8 mouse cellular contexts compared by ENCODE assay signal in genomic region chr17:31058745-31059085, GRCm38 (mm10). TPM values are rescaled to one million over a fixed set of nuclear protein-coding genes. Genes with fewer than 3 reads are reported as not detected.
A peak's percentile ranks its signal among the peaks of the same experiment; 100 is the strongest.
DNase-seq lines count a peak whose midpoint lies in the region; ATAC-seq and TF ChIP-seq lines count a peak whose summit lies in the region.

No protein-coding gene starts in this region.

- no peaks in the 10 kb centered on the region for H3K36me3 ChIP-seq in testis, adult 2 months (ENCODE audit: control insufficient read depth, insufficient read depth, low read length)
- H3K36me3 ChIP-seq in embryonic facial prominence, embryonic 15.5 days: no peaks in the 10 kb centered on the region
- H3K36me3 ChIP-seq in liver, postnatal 0 days (replicated peaks; ENCODE audit: insufficient read depth, low read length): no peaks in the 10 kb centered on the region
- H3K36me3 ChIP-seq in neural tube, embryonic 13.5 days: no peaks in the 10 kb centered on the region
- no peaks in the 10 kb centered on the region for H3K36me3 ChIP-seq in thymus, adult 2 months (ENCODE audit: control insufficient read depth, insufficient read depth, low read length)

- no peaks in the 10 kb centered on the region for H3K27me3 ChIP-seq in testis, adult 2 months (ENCODE audit: control insufficient read depth, insufficient read depth, low read length)
- H3K27me3 ChIP-seq in embryonic facial prominence, embryonic 15.5 days: peaks cover 13% of the 10 kb centered on the region
- H3K27me3 ChIP-seq in liver, postnatal 0 days (ENCODE audit: insufficient read depth, low read length): peaks cover 9% of the 10 kb centered on the region; the same call in 1 of the 2 replicates
- peaks cover 23% of the 10 kb centered on the region for H3K27me3 ChIP-seq in neural tube, embryonic 13.5 days
- H3K27me3 ChIP-seq in thymus, adult 2 months (ENCODE audit: control insufficient read depth, insufficient read depth, low read length): no peaks in the 10 kb centered on the region

- peak overlapping the region; percentile 12; the same call in 1 of the 2 replicates for H3K9ac ChIP-seq in embryonic facial prominence, embryonic 15.5 days
- peak overlapping the region; percentile 67 for H3K9ac ChIP-seq in liver, postnatal 0 days (replicated peaks)
- peak overlapping the region; percentile 84 for H3K9ac ChIP-seq in neural tube, embryonic 13.5 days

- no peak for DNase-seq in testis, postnatal 14 days (ENCODE audit: low spot score)
- peak; percentile 54 to 58 for DNase-seq in heart, postnatal 14 days
- peak; percentile 74 to 76 for DNase-seq in kidney, postnatal 36 days
- DNase-seq in liver, postnatal 0 days: peak; percentile 64
- peak; percentile 83 for DNase-seq in thymus, adult 2 months

- no peak for TF ChIP-seq POLR2A in testis, adult 2 months (IDR thresholded peaks at IDR 0.05; ENCODE audit: control insufficient read depth, low read depth, low read length)
- 0 out of 2 replicates have a peak, but pooled peaks have one; percentile 44 for TF ChIP-seq POLR2A in thymus, adult 2 months (IDR thresholded peaks at IDR 0.05; ENCODE audit: control insufficient read depth, extremely low read depth, insufficient read depth, low read length, poor library complexity)

- H3K27ac ChIP-seq in testis, adult 2 months (ENCODE audit: control insufficient read depth, insufficient read depth, low read depth, low read length): no peak overlapping the region; the same call in 1 of the 2 replicates
- peak overlapping the region; percentile 30; the same call in 1 of the 2 replicates for H3K27ac ChIP-seq in embryonic facial prominence, embryonic 15.5 days (replicated peaks)
- H3K27ac ChIP-seq in liver, postnatal 0 days (ENCODE audit: low read depth): peak overlapping the region; percentile 82
- H3K27ac ChIP-seq in neural tube, embryonic 13.5 days (replicated peaks): peak overlapping the region; percentile 82
- peak overlapping the region; percentile 91 for H3K27ac ChIP-seq in thymus, adult 2 months (ENCODE audit: control insufficient read depth, insufficient read depth, low read length)

- H3K9me3 ChIP-seq in embryonic facial prominence, embryonic 15.5 days (replicated peaks): no peaks in the 10 kb centered on the region
- H3K9me3 ChIP-seq in liver, postnatal 0 days (ENCODE audit: low read length): peaks cover under 1% of the 10 kb centered on the region
- H3K9me3 ChIP-seq in neural tube, embryonic 13.5 days: peaks cover 2% of the 10 kb centered on the region; the same call in 1 of the 2 replicates

- WGBS in embryonic facial prominence, embryonic 15.5 days: under 1% methylated on average over 13 of the region's 13 CpGs
- WGBS in liver, postnatal 0 days (ENCODE audit: insufficient replicate concordance): 2% methylated on average over 13 of the region's 13 CpGs
- 2% methylated on average over 13 of the region's 13 CpGs for whole genome bisulfite sequencing in neural tube, embryonic 13.5 days
- under 1% methylated on average over 13 of the region's 13 CpGs for WGBS in thymus, adult 2 months

- H3K4me1 ChIP-seq in testis, adult 2 months (ENCODE audit: control insufficient read depth, insufficient read depth, low read length): peaks cover 20% of the 10 kb centered on the region
- H3K4me1 ChIP-seq in embryonic facial prominence, embryonic 15.5 days: peaks cover 28% of the 10 kb centered on the region
- H3K4me1 ChIP-seq in liver, postnatal 0 days (ENCODE audit: insufficient read depth): peaks cover 49% of the 10 kb centered on the region
- H3K4me1 ChIP-seq in neural tube, embryonic 13.5 days (replicated peaks): peaks cover 41% of the 10 kb centered on the region
- peaks cover 32% of the 10 kb centered on the region for H3K4me1 ChIP-seq in thymus, adult 2 months (replicated peaks; ENCODE audit: control insufficient read depth, insufficient read depth, low read length)

- peak overlapping the region; percentile 87 for H3K4me2 ChIP-seq in embryonic facial prominence, embryonic 15.5 days (replicated peaks)
- peak overlapping the region; percentile 90 for H3K4me2 ChIP-seq in liver, postnatal 0 days (ENCODE audit: low read depth, low read length)
- peak overlapping the region; percentile 93 for H3K4me2 ChIP-seq in neural tube, embryonic 13.5 days

- no peak for TF ChIP-seq EP300 in liver, postnatal 0 days (IDR thresholded peaks at IDR 0.05; ENCODE audit: low read depth)

- H3K4me3 ChIP-seq in testis, adult 2 months (ENCODE audit: control insufficient read depth, low read depth, low read length): peak overlapping the region; percentile 51
- H3K4me3 ChIP-seq in embryonic facial prominence, embryonic 15.5 days (replicated peaks): peak overlapping the region; percentile 49
- H3K4me3 ChIP-seq in liver, postnatal 0 days (ENCODE audit: low read depth, low read length): peak overlapping the region; percentile 66
- peak overlapping the region; percentile 69 for H3K4me3 ChIP-seq in neural tube, embryonic 13.5 days
- H3K4me3 ChIP-seq in thymus, adult 2 months (ENCODE audit: control insufficient read depth, insufficient read depth, low read length): peak overlapping the region; percentile 89

- TF ChIP-seq CTCF in testis, adult 2 months (IDR thresholded peaks at IDR 0.05; ENCODE audit: control insufficient read depth, insufficient read depth, insufficient replicate concordance, low read depth, low read length): no peak
- no peak for TF ChIP-seq CTCF in liver, postnatal 0 days (IDR thresholded peaks at IDR 0.05; ENCODE audit: low read depth)
- TF ChIP-seq CTCF in thymus, adult 2 months (IDR thresholded peaks at IDR 0.05; ENCODE audit: borderline replicate concordance, control insufficient read depth, extremely low read depth, insufficient read depth, low read length, poor library complexity): no peak

- intact Hi-C loops in heart, postnatal 14 days (cut with DNase I): loop anchor here (5.0 kb wide), 1 partner anchor 41 kb away; no protein-coding TSS in a partner anchor

- ATAC-seq in embryonic facial prominence, embryonic 15.5 days (ENCODE audit: insufficient number of reproducible peaks, low FRiP score, low TSS enrichment, low read depth): no peak
- peak; percentile 38 for ATAC-seq in liver, postnatal 0 days
- peak; percentile 21; the same call in 1 of the 2 replicates for ATAC-seq in neural tube, embryonic 13.5 days (ENCODE audit: low read depth)

RNA-seq across cellular contexts. Expression of gene Abcg1, which starts 1.2 kb away (rescaled TPM):
- 0.65 and 1.3 TPM in 2 replicates for polyA plus RNA-seq in testis, adult 2 months (2012; rRNA removed)
- 14.4 and 15.8 TPM in 2 replicates for polyA plus RNA-seq in embryonic facial prominence, embryonic 15.5 days (2015; fragmentation: Nextera tagmentation; extraction: Ambion mirVana)
- total RNA-seq in heart, postnatal 14 days (2021): 10 to 100 TPM; 11.0 to 13.5 TPM
- polyA plus RNA-seq in liver, postnatal 0 days (2015; fragmentation: Nextera tagmentation; extraction: Ambion mirVana): 8.9 and 9.4 TPM in 2 replicates
- 16.5 and 16.7 TPM in 2 replicates for polyA plus RNA-seq in neural tube, embryonic 13.5 days (2015; fragmentation: Nextera tagmentation; extraction: Ambion mirVana)
- polyA plus RNA-seq in thymus, adult 2 months (2012; rRNA removed): 103 and 107 TPM in 2 replicates

Comparison
In these comparisons a context has a peak if more than half of its experiments do, and no peak if none do; other contexts are left out.
1. H3K9ac ChIP-seq: peak in every context shown above with its lines; median percentile 84 in neural tube, embryonic 13.5 days; 67 in liver, postnatal 0 days; 12 in embryonic facial prominence, embryonic 15.5 days.